Mouse (Mus musculus) layer of hippocampus, adult 9-11 months (tissue): Measurements from ENCODE around the gene Myt1l.

ENCODE experiments used
- DNase-seq: peaks from one replicate; pipeline ENCODE4 v3.0.0; 2022

Gene Myt1l

GRCm38 (mm10) chr12:29830571-29830970 is 302.4 kb downstream of the Myt1l start:
- no peak for DNase-seq

GRCm38 (mm10) chr12:29831356-29831755 is 303.2 kb downstream of the Myt1l start:
- peak; percentile 71 for DNase-seq

GRCm38 (mm10) chr12:29837301-29837791 is 309.2 kb downstream of the Myt1l start:
- DNase-seq: peak; percentile 42

- no peak for DNase-seq
Measured at GRCm38 (mm10) chr12:29838421-29838820, 310.2 kb downstream of the Myt1l start.

GRCm38 (mm10) chr12:29849936-29850335 is 321.8 kb downstream of the Myt1l start:
- no peak for DNase-seq

- DNase-seq: no peak
Measured at GRCm38 (mm10) chr12:29854151-29854585, 326.0 kb downstream of the Myt1l start.

GRCm38 (mm10) chr12:29855007-29855406 is 326.8 kb downstream of the Myt1l start:
- peak; percentile 67 for DNase-seq

GRCm38 (mm10) chr12:29860986-29861385 is 332.8 kb downstream of the Myt1l start:
- no peak for DNase-seq

GRCm38 (mm10) chr12:29868295-29868694 is 340.1 kb downstream of the Myt1l start:
- peak; percentile 51 for DNase-seq

- DNase-seq: no peak
Measured at GRCm38 (mm10) chr12:29868781-29869180, 340.6 kb downstream of the Myt1l start.

- peak; percentile 98 for DNase-seq
Measured at GRCm38 (mm10) chr12:29872156-29872815, 344.1 kb downstream of the Myt1l start.

- DNase-seq: no peak
Measured at GRCm38 (mm10) chr12:29873281-29873772, 345.1 kb downstream of the Myt1l start.

- DNase-seq: no peak
Measured at GRCm38 (mm10) chr12:29877977-29878376, 349.8 kb downstream of the Myt1l start.

- DNase-seq: peak; percentile 93
Measured at GRCm38 (mm10) chr12:29882871-29883617, 354.9 kb downstream of the Myt1l start.

- peak; percentile 77 for DNase-seq
Measured at GRCm38 (mm10) chr12:29884376-29884775, 356.2 kb downstream of the Myt1l start.

- DNase-seq: peak; percentile 39
Measured at GRCm38 (mm10) chr12:29894669-29895068, 366.5 kb downstream of the Myt1l start.

GRCm38 (mm10) chr12:29897533-29898085 is 369.4 kb downstream of the Myt1l start:
- no peak for DNase-seq

- peak; percentile 68 for DNase-seq
Measured at GRCm38 (mm10) chr12:29904101-29904874, 376.1 kb downstream of the Myt1l start.

- DNase-seq: peak; percentile 41
Measured at GRCm38 (mm10) chr12:29907056-29907455, 378.9 kb downstream of the Myt1l start.

GRCm38 (mm10) chr12:29916139-29916538 is 388.0 kb downstream of the Myt1l start:
- no peak for DNase-seq

GRCm38 (mm10) chr12:29916807-29917206 is 388.6 kb downstream of the Myt1l start:
- no peak for DNase-seq

GRCm38 (mm10) chr12:29920298-29920697 is 392.1 kb downstream of the Myt1l start:
- DNase-seq: no peak

GRCm38 (mm10) chr12:29921481-29921880 is 393.3 kb downstream of the Myt1l start:
- DNase-seq: no peak
